Mouse (Mus musculus): ENCODE data around the gene Snx21.

The Snx21 gene

DNA sequence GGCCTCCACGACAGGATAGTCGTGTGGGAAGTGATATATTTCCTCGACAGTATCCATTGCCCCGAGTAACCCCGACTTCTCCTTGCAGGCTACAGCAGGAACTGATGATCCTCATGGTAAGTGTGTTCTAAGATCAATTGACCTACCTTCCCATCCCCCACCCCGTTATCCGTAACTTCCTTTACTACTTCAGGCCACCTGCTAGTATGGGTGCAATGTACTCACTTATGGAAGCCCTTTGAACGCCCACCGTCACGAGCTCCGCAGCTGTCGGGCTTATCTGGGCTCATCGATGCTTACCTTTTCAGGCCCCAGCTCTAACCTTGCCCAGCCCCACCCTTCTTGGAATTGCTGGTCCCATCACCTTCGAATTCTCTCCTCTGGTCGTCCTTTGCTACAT lies 15.3 kb upstream of the Snx21 start:
- DNase-seq (ENCODE audit: low spot score in 2 of 2) = no peak

DNA sequence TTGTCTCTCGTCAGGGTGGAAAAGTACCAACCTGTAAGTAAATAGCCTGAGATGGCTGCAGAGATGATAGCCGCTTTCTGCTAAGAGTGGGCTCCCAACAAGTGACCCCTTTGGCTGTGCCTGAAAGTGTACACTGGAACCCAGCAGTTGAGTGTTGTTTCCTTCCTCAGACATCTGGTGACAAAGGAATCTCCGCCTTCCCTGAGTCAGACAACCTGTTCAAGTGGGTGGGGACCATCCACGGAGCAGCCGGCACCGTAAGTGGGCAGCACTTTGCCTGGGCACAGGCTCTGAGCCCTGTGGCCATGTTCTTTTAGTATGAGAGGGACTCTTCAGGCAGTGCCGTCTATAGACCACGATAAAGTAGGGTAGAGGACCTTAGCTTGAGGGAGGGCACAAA lies 14.5 kb upstream of the Snx21 start:
- no peak for DNase-seq (ENCODE audit: low spot score in 2 of 2)

DNA sequence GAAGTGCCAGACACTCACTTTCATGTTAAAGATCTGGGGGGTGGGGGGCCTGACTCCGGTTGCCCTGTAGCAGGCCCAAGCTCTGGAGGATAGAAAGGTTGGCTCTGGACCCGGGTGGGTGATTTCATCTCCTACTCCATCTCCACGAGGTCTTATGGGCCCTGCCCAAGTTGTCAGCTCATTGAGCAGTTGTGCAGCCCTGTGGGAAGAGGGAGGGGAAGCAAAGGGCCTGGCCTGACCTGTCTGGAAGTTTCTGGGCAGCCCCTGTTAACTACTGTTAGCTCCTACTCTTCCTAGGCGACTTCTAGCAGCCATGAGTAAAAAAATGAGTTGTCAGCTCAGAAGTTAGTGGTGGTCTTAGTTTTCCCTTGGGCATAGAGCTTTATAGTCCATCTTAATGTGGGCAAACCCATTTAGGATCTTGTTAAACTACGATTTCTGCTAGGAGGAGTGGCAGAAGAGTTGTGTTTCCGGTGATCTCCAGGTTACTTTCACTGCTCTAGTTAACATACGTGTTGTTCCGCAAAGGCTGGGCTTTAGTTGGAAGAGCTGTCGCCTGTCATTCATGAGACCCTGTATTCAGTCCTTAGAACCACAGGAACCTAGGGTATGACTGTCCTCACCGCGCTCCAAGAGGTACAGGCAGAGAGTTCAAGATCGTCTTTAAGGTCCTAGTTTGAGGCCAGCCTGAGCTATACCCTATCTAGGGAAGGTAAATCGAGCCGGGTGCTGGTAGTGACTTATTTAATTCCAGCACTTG lies 12.2 kb upstream of the Snx21 start:
- no peak for DNase-seq (ENCODE audit: low spot score in 2 of 2)

DNA sequence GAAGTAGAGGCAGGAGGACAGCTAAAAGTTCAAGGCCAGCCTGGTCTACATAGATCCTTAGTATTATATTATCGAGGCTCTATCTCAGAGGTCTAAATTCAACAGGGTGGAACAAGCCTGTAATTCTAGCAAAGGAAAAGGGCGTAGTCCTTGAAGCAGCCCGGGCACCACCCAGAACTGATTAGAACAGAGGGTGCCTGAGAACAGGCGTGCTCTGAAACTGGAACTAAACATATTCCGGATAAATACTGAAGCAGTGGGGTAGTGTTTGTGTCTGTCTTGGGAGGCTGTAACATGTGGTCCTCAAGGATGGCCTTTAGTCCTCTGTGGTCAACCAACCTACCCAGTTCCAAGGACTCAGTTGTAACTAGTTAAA lies 11.6 kb upstream of the Snx21 start:
- no peak for DNase-seq (ENCODE audit: low spot score in 2 of 2)

DNA sequence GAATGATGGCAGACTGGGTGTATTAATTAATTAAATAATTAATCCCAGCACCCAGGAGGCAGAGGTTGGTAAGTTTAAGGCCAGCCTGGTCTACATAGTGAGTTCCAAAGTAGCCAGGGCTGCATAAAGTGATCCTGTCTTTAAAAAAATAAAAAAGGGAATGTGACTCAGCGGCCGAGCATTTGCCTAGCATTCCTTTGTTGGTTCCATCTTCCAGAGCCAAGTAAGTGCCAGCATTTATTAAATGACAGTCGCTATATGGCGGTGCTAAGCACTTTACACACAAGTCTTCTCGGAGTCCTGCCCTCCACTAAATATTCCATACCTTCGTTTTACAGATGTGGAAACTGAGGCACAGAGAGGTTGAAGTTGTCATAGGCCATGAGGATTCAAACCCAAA lies 9.5 kb upstream of the Snx21 start:
- DNase-seq (ENCODE audit: low spot score in 2 of 2) = no peak

DNA sequence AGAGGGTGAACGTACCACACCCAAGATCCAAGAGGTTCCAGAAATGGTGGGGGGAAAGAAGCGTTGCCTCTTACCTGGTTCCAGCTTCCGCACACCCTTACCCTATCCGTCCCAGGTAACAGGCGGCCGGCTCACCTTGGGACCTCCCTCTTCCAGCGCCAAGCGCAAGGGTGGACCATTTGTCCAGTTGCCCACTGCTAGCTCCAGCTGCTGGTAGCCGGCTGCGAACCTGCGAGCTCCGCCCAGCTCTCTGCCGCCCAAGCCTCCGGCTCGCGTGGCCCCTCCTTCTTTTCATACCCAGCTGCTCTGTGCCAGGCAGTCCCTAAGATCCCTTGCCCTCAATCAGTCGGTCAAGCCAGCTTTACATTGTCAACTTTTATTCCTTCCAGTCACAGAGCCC lies 8.8 kb upstream of the Snx21 start:
- no peak for DNase-seq (ENCODE audit: low spot score in 2 of 2)

DNA sequence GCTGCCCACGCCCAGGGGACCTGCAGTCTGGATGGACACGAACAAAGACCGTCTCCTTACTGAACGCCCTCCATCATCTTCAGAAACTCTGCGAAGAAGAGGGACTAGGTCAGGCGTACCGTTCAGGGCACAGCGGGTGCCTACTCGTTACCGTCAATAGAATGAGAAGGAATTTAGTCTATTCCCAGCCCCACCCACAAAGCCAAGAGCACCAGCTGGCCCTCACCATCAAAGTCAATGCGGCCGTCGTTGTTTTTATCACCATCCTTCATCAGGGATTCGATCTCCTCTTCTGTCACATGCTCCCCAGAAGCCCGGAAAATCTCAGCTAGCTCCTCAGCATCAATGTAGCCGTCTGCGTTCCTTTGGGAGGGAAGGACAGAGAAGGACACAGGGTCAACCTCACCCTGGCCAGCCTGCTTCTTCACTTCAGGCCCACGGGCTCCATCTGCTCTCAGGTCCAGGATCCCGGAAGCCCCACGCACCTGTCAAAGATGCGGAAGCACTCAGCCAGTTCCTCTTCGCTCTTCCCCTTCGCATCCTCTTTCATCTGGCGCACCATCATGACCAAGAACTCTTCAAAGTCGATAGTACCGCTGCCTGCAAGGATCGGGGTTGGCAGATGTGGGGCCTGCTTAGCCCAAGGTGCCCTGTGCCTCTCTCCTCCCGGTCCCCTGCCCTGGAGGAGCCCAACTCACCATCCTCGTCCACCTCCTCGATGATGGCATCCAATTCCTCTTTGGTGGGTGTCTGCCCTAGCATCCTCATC lies 8.2 kb upstream of the Snx21 start:
- DNase-seq (ENCODE audit: low spot score in 2 of 2) = no peak

DNA sequence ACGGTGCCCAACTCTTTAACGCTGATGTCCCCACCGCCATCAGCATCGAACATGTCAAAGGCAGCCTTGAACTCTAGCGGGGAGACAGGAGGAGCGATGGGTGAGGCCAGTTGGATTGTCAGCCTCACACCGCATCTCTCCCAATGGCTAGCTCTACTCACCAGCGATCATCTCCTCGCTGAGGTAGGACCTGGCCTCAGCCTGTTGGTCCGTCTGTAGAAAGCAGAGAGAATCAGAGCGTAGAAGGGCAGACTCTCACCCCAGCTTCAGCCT lies 7.7 kb upstream of the Snx21 start:
- DNase-seq (ENCODE audit: low spot score in 2 of 2) = no peak

DNA sequence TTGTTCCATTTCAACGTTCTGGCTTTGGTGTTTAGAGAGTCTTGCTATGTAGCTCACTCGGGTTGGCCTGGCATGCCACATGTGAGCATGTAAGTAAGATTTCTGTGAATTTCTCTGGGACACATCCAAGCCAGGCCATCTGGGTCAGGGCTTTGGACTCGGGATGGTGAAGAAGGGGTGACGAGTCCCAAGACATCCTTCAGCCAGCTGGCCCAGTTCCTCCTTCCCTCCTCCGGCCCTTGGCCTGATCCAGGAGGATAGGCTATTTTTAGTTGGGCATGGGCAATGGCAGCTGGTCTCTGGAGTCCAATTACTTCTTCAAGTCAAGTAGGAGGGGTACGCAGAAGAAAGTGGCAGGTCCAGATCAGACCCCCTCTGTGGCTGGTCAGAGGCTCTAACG lies 6.8 kb upstream of the Snx21 start:
- DNase-seq (ENCODE audit: low spot score in 2 of 2) = no peak

DNA sequence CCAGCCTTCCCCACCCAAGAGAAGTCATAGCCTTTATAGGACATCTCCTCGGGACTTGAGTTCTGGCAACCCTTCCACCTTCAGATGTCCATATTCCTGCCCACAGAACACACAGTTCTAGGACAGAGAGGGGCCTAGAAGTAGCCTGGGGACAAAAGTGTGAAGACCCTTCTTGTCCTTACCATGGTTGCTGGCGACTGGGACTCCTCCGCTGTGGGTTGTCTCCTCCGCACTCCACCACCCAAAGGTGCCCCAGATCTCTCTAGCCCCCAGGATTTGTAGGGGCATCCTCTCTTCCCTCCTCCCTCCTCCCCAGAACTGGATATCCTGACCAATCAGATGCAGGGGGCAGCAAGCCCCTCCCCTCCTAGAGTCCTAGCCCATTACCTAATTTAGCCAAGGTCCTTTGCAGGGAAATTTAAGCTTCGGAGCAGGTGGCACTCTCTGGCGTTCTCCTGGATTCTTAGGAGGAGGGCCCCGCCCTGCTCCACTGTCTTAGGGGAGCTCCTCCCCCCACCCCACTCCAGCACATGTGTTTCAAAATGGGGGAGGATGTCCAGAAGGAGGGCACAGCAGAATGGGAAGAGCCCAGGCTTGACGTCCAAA lies 6.0 kb upstream of the Snx21 start, which contains the start of gene Tnnc2:
Gene Tnnc2 (minus strand): TSS at position 487 of the 606 bp plus-strand sequence.
- DNase-seq (ENCODE audit: low spot score in 2 of 2) = no peak

DNA sequence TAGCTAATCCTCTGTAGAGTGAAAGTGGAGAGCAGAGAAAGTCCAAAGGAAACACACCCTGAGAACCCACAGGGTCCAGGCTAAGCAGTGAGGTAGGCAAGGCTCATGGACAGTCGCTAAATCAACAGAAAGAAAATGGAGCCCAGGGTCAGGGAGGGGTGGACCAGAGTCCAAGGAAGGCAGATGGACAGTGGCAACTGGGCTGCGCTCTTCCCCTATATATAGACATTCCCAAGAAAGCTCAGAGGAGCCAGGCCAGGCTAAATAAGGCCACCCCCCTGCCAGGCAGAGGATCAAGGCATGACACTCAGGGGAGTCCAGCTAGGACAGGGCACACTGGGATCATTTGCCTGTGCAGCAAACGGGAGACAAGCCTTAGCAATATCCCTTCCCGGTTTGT lies 3.7 kb upstream of the Snx21 start:
- DNase-seq (ENCODE audit: low spot score in 2 of 2) = no peak

DNA sequence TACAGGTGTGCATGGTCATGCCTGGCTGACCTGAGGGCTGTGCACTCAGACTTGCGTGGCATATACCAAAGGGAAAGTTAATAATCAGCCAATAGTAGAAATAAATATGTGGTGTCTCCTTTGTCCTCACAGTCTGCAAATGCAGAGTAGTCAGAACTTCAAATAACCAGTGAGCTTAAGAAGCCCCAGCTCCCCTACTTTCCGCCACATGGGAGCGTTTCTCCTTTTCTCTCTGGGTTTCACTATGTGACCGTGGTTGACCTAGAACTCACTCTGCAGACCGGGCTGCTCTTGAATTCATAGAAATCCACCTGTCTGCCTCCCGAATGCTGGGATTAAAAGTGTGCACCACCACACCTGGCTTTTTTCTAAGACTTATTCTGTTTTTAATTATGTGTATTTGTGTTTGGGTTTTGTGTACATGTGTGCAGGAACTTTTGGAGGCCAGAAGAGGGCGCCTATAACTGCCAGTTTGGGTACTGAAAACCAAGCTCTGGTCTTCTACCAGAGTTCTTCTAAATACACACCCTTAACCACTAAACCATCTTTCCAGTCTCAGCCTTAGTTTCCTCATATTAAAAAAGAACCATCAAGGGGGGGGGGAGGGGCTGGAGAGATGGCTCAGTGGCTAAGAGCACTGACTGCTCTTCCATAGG lies 1.6 kb upstream of the Snx21 start:
- DNase-seq (ENCODE audit: low spot score in 2 of 2) = no peak

DNA sequence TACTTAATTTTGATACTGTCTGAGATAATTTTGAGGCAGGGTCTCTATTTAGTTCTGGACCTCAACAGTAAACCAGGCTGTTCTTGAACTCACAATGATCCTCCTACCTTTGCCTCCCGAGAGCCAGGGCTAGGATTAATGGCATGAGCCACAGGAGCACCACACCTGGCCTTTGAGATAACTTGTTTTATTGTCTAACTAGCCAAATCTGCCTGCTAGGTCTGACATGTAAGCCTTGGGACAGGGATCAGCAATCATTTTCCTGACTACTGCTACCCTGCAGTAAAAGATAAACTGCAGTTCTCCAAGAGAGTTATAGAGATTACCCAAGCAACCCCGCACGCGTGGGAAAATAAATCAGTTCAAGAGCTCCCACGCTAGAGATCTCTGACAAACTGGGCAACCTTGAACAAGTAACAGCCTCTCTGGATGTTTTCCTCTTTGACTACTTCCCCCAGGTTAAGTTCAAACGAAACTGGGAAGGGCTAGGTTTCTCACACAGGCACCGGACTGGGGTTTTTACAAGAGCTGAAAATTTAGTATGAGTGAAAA lies 678 bp upstream of the Snx21 start:
- DNase-seq (ENCODE audit: low spot score in 2 of 2) = no peak

DNA sequence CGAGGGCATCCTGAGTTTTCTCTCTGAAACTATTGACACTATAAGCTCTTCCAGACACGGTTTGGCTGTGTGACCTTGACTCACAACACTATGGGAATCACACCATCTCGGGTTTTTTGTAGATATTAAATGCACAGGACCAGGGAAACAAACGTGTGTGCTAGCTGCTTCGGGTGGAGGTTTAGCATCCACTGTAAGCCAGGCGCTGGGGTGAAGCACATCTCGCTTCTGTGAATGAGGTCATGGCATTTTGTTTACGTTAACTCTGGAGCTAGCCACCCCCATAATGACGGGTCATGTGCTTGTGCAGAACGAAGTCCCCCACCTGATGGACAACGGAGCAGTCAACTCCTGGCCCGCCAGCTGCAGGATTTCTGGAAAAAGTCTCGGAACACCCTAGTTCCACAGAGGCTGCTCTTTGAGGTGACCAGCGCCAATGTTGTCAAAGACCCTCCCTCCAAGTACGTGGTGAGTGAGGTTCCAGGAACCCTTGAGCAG lies 814 bp downstream of the Snx21 start:
- no peak for DNase-seq (ENCODE audit: low spot score in 2 of 2)

DNA sequence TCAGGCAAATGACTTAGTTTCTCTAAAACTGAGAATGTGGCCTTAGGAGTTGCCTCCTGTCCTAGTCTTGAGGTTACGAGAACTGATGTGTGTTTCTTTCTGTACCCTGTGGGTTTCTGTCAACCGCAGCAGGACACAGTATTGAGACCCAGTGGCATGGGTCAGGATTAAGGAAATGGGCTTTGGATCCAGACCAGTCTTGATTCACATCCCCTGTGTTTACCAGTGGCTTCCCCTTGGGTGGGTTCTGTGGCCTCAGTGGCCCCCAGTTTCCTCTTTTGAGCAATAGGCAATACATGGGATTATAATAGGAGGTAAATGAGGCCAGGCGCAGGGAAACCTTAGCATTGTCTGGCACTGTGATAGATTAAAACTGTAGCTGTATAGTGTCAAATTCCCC lies 1.4 kb downstream of the Snx21 start:
- DNase-seq (ENCODE audit: low spot score in 2 of 2) = no peak

DNA sequence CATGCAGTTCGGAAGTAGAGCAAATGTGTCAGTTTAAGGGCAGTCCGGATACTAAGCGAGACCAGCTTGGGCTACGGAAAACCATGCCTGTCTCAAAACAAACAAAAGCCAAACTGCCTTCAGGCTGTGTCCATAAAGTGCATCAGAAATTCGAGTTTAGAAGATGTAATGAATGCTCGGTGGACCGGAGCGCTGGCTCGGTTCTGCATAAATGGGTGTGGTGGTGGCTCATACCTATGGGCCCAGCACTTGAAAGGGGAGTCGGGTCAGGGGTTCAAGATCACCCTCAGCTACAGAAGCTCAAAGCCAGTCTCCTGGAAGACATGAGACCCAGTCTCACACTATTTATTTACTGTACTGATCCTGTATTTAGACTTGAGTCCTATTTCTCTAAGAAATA lies 2.2 kb downstream of the Snx21 start:
- DNase-seq (ENCODE audit: low spot score in 2 of 2) = no peak

DNA sequence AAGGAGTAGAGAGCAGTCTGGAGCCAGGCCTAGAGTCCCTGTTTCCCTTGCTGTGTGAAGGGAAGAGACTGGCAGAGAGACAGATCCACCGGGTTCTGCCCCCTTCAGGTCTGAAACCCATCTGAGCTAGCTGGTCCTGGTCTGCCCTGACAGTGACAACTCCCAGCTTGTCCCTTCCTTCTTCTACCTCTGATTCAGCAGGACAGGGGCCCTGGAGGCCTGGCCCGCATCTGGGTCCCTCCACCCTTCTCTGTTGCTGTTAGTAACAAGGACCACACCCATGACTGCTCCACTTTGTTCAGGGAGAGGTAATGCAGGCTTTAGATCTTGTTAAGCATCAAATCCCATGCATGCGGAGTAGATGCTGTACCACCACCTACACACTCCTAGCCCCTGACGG lies 2.8 kb downstream of the Snx21 start:
- DNase-seq (ENCODE audit: low spot score in 2 of 2) = no peak

DNA sequence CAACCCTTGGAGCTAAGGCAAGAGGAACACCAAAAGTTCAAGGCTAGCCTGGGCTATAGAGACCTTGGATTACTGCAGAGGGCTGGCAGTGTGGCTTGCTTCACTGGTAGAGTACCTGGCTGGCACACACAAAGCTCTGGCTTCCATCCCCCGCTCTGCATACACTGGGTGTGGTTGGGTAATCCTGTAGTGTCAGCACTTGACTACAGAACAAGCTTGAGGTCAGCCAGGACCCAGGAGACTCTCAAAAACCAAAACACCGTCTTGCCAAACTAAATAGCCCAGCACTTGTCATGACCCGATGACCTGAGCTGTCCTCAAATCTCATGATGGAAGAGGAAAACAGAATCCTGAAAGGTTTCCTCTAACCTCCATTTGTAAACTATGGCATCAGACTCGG lies 4.8 kb downstream of the Snx21 start:
- no peak for DNase-seq (ENCODE audit: low spot score in 2 of 2)

DNA sequence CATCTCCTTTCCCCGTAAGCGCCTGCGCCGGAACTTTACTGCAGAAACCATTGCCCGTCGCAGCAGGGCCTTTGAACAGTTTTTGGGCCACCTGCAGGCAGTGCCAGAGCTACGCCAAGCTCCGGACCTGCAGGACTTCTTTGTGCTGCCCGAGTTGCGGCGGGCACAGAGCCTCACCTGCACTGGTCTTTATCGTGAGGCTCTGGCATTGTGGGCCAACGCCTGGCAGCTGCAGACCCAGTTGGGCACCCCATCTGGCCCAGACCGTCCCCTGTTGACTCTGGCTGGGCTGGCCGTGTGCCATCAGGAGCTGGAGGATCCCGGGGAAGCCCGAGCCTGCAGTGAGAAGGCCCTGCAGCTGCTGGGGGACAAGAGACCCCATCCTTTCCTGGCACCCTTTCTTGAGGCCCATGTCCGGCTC lies 6.2 kb downstream of the Snx21 start:
- no peak for DNase-seq (ENCODE audit: low spot score in 2 of 2)

DNA sequence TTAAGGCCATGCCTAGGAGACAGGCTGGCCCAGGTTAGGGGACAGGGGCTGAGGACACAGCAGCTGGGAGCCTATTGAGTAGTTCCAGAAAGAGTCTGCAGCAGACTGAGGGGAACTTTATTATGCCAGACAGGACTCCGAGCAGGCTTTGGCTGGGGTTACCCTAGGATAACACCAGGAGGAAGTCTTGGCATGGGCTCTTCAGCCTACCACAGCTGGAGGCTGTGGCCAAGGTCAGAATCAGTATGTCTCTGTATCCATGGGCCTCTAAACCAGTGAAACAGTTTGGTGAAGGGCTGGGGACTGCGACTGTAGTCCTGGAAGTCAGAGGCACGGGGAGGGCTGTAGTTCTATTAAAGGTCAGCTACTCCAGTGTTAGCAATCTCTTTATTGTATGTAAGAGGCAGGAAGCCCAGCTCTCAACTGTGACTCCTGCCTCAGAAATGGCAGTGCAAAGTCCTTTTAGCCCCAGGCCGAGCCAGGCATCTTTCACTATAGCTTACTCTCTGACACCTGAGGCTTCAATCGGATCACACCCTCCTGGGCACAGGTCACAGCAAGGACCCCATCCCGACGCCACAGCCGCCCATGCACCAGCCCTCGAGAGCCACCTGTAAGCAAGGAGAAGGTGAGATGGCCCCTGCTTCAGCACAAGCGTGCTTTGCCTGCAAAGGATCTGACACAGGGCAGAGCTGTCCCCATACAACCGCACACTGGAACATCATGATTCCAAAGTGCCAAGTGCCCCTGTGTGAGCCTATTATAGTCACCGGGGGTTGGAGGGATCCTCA lies 7.0 kb downstream of the Snx21 start:
- no peak for DNase-seq (ENCODE audit: low spot score in 2 of 2)

DNA sequence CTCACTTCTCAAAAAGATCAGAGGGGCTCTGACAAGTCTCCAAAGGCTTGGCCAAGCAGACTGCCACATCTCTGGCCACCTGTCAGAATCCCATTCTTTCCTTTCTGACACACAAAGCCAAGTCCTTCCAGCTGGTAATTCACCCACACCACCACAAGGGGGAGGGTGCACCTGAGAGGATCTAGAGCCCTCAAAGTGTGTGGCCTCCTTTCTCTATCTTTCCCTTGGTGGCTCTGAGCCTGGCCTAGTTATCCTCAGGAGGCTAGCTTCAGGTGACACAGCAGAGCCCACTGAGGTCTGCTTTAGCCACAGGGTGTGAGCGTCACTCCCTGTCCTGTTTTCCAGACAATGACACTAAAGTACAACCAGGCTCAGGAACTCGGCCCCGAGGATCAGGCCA lies 7.6 kb downstream of the Snx21 start:
- DNase-seq (ENCODE audit: low spot score in 2 of 2) = peak in 1 of 2 experiments; percentile 56

Data from cerebellum, postnatal 4 days (tissue).